Mouse (Mus musculus): ENCODE data around the gene Gapvd1. TPM values are rescaled to one million over a fixed set of nuclear protein-coding genes. Genes with fewer than 3 reads are reported as not detected.
"Not testable (repeated sequence)": the region's sequence is repeated elsewhere in the genome, so short reads cannot be mapped to it uniquely, and the experiment has no call there.

Gapvd1 gene
- total and polyA plus RNA-seq, 2 experiments, result 10.6 to 32.4 TPM

GRCm38 (mm10) chr2:34801516-34802482, 46.8 kb upstream of the Gapvd1 start:
- WGBS, result 4% methylated on average over 39 of the region's 39 CpGs
- Histone ChIP-seq H3K9ac (ENCODE audit: low read depth, low read length) (peak overlapping the region; percentile 90), H3K4me3 (ENCODE audit: insufficient read depth, low read depth, low read length) (peak overlapping the region; percentile 91), H3K4me1 (ENCODE audit: control insufficient read depth, insufficient read depth, low read length) (peaks cover 18% of the 10 kb centered on the region), H3K79me2 (ENCODE audit: control insufficient read depth, insufficient read depth, low read length) (peaks cover 17% of the 10 kb centered on the region; the same call in 1 of the 2 replicates), H3K27me3 (ENCODE audit: control insufficient read depth, insufficient read depth, low read length) (no peaks in the 10 kb centered on the region), H3K36me3 (ENCODE audit: control insufficient read depth, insufficient read depth, low read length) (peaks cover 10% of the 10 kb centered on the region), H3K27ac (replicated peaks; ENCODE audit: insufficient read depth, low read depth, low read length) (peak overlapping the region; percentile 73)
- DNase-seq (ENCODE audit: extremely low read depth, low read depth, low spot score), result peak; percentile 95
- TF ChIP-seq CTCF (IDR thresholded peaks at IDR 0.05; ENCODE audit: low read depth, low read length) (no peak), POLR2A (IDR thresholded peaks at IDR 0.05; ENCODE audit: extremely low read depth, insufficient read depth, low read length) (peak; percentile 83)

GRCm38 (mm10) chr2:34800371-34800770, 45.3 kb upstream of the Gapvd1 start:
- peaks cover 9% of the 10 kb centered on the region; the same call in 1 of the 2 replicates for H3K79me2 ChIP-seq (ENCODE audit: control insufficient read depth, insufficient read depth, low read length)
- TF ChIP-seq CTCF (IDR thresholded peaks at IDR 0.05; ENCODE audit: low read depth, low read length), result no peak
- no peak for TF ChIP-seq POLR2A (IDR thresholded peaks at IDR 0.05; ENCODE audit: extremely low read depth, insufficient read depth, low read length)
- no peaks in the 10 kb centered on the region for H3K27me3 ChIP-seq (ENCODE audit: control insufficient read depth, insufficient read depth, low read length)
- no peak overlapping the region for H3K4me3 ChIP-seq (ENCODE audit: insufficient read depth, low read depth, low read length)
- H3K4me1 ChIP-seq (ENCODE audit: control insufficient read depth, insufficient read depth, low read length), result peaks cover 14% of the 10 kb centered on the region
- no peak for DNase-seq (ENCODE audit: extremely low read depth, low read depth, low spot score)
- no peak overlapping the region for H3K27ac ChIP-seq (replicated peaks; ENCODE audit: insufficient read depth, low read depth, low read length)
- no peak overlapping the region for H3K9ac ChIP-seq (ENCODE audit: low read depth, low read length)
- WGBS, result 70% methylated on average over 7 of the region's 7 CpGs
- H3K36me3 ChIP-seq (ENCODE audit: control insufficient read depth, insufficient read depth, low read length), result peaks cover 2% of the 10 kb centered on the region; the same call in 1 of the 2 replicates

- Histone ChIP-seq H3K36me3 (ENCODE audit: control insufficient read depth, insufficient read depth, low read length) (no peaks in the 10 kb centered on the region; the same call in 1 of the 2 replicates), H3K79me2 (ENCODE audit: control insufficient read depth, insufficient read depth, low read length) (peaks cover 8% of the 10 kb centered on the region; the same call in 1 of the 2 replicates), H3K4me1 (ENCODE audit: control insufficient read depth, insufficient read depth, low read length) (peaks cover 8% of the 10 kb centered on the region), H3K27ac (replicated peaks; ENCODE audit: insufficient read depth, low read depth, low read length) (peak within 1 kb of the TSS; percentile 68), H3K27me3 (ENCODE audit: control insufficient read depth, insufficient read depth, low read length) (no peaks in the 10 kb centered on the region), H3K4me3 (ENCODE audit: insufficient read depth, low read depth, low read length) (peak within 1 kb of the TSS; percentile 84), H3K9ac (ENCODE audit: low read depth, low read length) (peak within 1 kb of the TSS; percentile 76)
- peak; percentile 77 for DNase-seq (ENCODE audit: extremely low read depth, low read depth, low spot score)
- 2% methylated on average over 44 of the region's 44 CpGs for WGBS
- TF ChIP-seq POLR2A (IDR thresholded peaks at IDR 0.05; ENCODE audit: extremely low read depth, insufficient read depth, low read length) (peak; percentile 25; the same call in 1 of the 2 replicates), CTCF (IDR thresholded peaks at IDR 0.05; ENCODE audit: low read depth, low read length) (no peak)
These were observed 44.6 kb upstream of the Gapvd1 start, which contains the start of gene Rabepk for GRCm38 (mm10) chr2:34799357-34800256. Gene Rabepk, minus strand, starts transcription at chr2:34799912.

- Histone ChIP-seq H3K9ac (ENCODE audit: low read depth, low read length) (no peak overlapping the region), H3K27me3 (ENCODE audit: control insufficient read depth, insufficient read depth, low read length) (no peaks in the 10 kb centered on the region), H3K4me3 (ENCODE audit: insufficient read depth, low read depth, low read length) (no peak overlapping the region), H3K27ac (replicated peaks; ENCODE audit: insufficient read depth, low read depth, low read length) (no peak overlapping the region), H3K36me3 (ENCODE audit: control insufficient read depth, insufficient read depth, low read length) (no peaks in the 10 kb centered on the region; the same call in 1 of the 2 replicates), H3K79me2 (ENCODE audit: control insufficient read depth, insufficient read depth, low read length) (no peaks in the 10 kb centered on the region; the same call in 1 of the 2 replicates), H3K4me1 (ENCODE audit: control insufficient read depth, insufficient read depth, low read length) (peaks cover 3% of the 10 kb centered on the region; the same call in 1 of the 2 replicates)
- WGBS, result 90% methylated on average over 7 of the region's 7 CpGs
- TF ChIP-seq POLR2A (IDR thresholded peaks at IDR 0.05; ENCODE audit: extremely low read depth, insufficient read depth, low read length) (no peak), CTCF (IDR thresholded peaks at IDR 0.05; ENCODE audit: low read depth, low read length) (no peak)
- DNase-seq (ENCODE audit: extremely low read depth, low read depth, low spot score), result no peak
These were observed 40.4 kb upstream of the Gapvd1 start for GRCm38 (mm10) chr2:34795426-34795825.

GRCm38 (mm10) chr2:34794511-34794910, 39.5 kb upstream of the Gapvd1 start:
- no peaks in the 10 kb centered on the region for H3K27me3 ChIP-seq (ENCODE audit: control insufficient read depth, insufficient read depth, low read length)
- TF ChIP-seq CTCF (IDR thresholded peaks at IDR 0.05; ENCODE audit: low read depth, low read length), result no peak

GRCm38 (mm10) chr2:34792543-34792942, 37.5 kb upstream of the Gapvd1 start:
- H3K27me3 ChIP-seq (ENCODE audit: control insufficient read depth, insufficient read depth, low read length); H3K9ac ChIP-seq (ENCODE audit: low read depth, low read length); H3K4me3 ChIP-seq (ENCODE audit: insufficient read depth, low read depth, low read length); H3K79me2 ChIP-seq (ENCODE audit: control insufficient read depth, insufficient read depth, low read length); H3K27ac ChIP-seq (replicated peaks; ENCODE audit: insufficient read depth, low read depth, low read length); H3K36me3 ChIP-seq (ENCODE audit: control insufficient read depth, insufficient read depth, low read length); DNase-seq (ENCODE audit: extremely low read depth, low read depth, low spot score); H3K4me1 ChIP-seq (ENCODE audit: control insufficient read depth, insufficient read depth, low read length): not testable (repeated sequence)
- WGBS, result 89% methylated on average over 2 of the region's 2 CpGs

More at GRCm38 (mm10) chr2:34794511-34794910, 39.5 kb upstream of the Gapvd1 start:
- no peaks in the 10 kb centered on the region; the same call in 1 of the 2 replicates for H3K79me2 ChIP-seq (ENCODE audit: control insufficient read depth, insufficient read depth, low read length)
- H3K27ac ChIP-seq (replicated peaks; ENCODE audit: insufficient read depth, low read depth, low read length), result no peak overlapping the region
- no peak overlapping the region for H3K4me3 ChIP-seq (ENCODE audit: insufficient read depth, low read depth, low read length)
- H3K9ac ChIP-seq (ENCODE audit: low read depth, low read length), result no peak overlapping the region
- WGBS, result 95% methylated on average over 2 of the region's 2 CpGs
- H3K4me1 ChIP-seq (ENCODE audit: control insufficient read depth, insufficient read depth, low read length), result peaks cover 3% of the 10 kb centered on the region; the same call in 1 of the 2 replicates
- no peaks in the 10 kb centered on the region; the same call in 1 of the 2 replicates for H3K36me3 ChIP-seq (ENCODE audit: control insufficient read depth, insufficient read depth, low read length)
- no peak for DNase-seq (ENCODE audit: extremely low read depth, low read depth, low spot score)
